Mouse (Mus musculus) left cerebral cortex, postnatal 14 days (tissue): ENCODE results near the gene Slc7a5. TPM values are rescaled to one million over a fixed set of nuclear protein-coding genes. Genes with fewer than 3 reads are reported as not detected.

Experiments
- DNase-seq, 2 experiments: peaks; one replicate each; pipeline ENCODE4 v3.0.0; 2021 to 2022; ENCODE audit warnings: low spot score in 2 of 2, mixed read lengths in 1 of 2
- intact Hi-C: fragments of 180-260 bp; cut with DNase I; formaldehyde crosslinking; loops from one replicate; pipeline ENCODE4 v1.15.1; 2025
- total RNA-seq, 2 experiments: library from RNA; stranded (reverse); gene quantifications; 2 replicates each; pipeline ENCODE4 v1.2.3; 2021

Slc7a5 gene
- total RNA-seq, 2 experiments from 2014 or later = 114 to 130 TPM

GRCm38 (mm10) chr8:121943057-121943540 lies 35.6 kb upstream of the Slc7a5 start:
- DNase-seq = no peak
- intact Hi-C loops = no loop called here

- no peak for DNase-seq
- intact Hi-C loops = no loop called here
These were observed 31.2 kb upstream of the Slc7a5 start for GRCm38 (mm10) chr8:121938732-121939131.

GRCm38 (mm10) chr8:121936391-121936790 lies 28.9 kb upstream of the Slc7a5 start:
- DNase-seq = no peak
- intact Hi-C loops = no loop called here

GRCm38 (mm10) chr8:121935341-121936294 lies 28.1 kb upstream of the Slc7a5 start:
- intact Hi-C loops = no loop called here
- peak; percentile 79 to 85 for DNase-seq

GRCm38 (mm10) chr8:121934923-121935322 lies 27.4 kb upstream of the Slc7a5 start:
- intact Hi-C loops = no loop called here
- DNase-seq = no peak

- intact Hi-C loops = no loop called here
- DNase-seq = no peak
These were observed 27.0 kb upstream of the Slc7a5 start for GRCm38 (mm10) chr8:121934506-121934905.

- intact Hi-C loops = no loop called here
These were observed 25.4 kb upstream of the Slc7a5 start for GRCm38 (mm10) chr8:121932668-121933520.

GRCm38 (mm10) chr8:121932026-121932667 lies 24.7 kb upstream of the Slc7a5 start:
- intact Hi-C loops = no loop called here
- no peak for DNase-seq

More at GRCm38 (mm10) chr8:121932668-121933520, 25.4 kb upstream of the Slc7a5 start:
- no peak for DNase-seq

- intact Hi-C loops = no loop called here
- DNase-seq = no peak
These were observed 24.1 kb upstream of the Slc7a5 start for GRCm38 (mm10) chr8:121931571-121931970.

GRCm38 (mm10) chr8:121930047-121930446 lies 22.6 kb upstream of the Slc7a5 start:
- no peak for DNase-seq
- intact Hi-C loops = no loop called here

GRCm38 (mm10) chr8:121927316-121927715 lies 19.8 kb upstream of the Slc7a5 start:
- intact Hi-C loops = no loop called here
- peak; percentile 59 to 68 for DNase-seq

- intact Hi-C loops = no loop called here
- no peak for DNase-seq
These were observed 18.8 kb upstream of the Slc7a5 start for GRCm38 (mm10) chr8:121926266-121926665.

GRCm38 (mm10) chr8:121925624-121926023 lies 18.1 kb upstream of the Slc7a5 start:
- peak; percentile 83 to 90 for DNase-seq
- intact Hi-C loops = no loop called here

GRCm38 (mm10) chr8:121924681-121925080 lies 17.2 kb upstream of the Slc7a5 start:
- no peak for DNase-seq
- intact Hi-C loops = no loop called here

GRCm38 (mm10) chr8:121922101-121922500 lies 14.6 kb upstream of the Slc7a5 start:
- DNase-seq = no peak
- intact Hi-C loops = no loop called here

GRCm38 (mm10) chr8:121921582-121921981 lies 14.1 kb upstream of the Slc7a5 start:
- no peak for DNase-seq
- intact Hi-C loops = no loop called here

GRCm38 (mm10) chr8:121919731-121920130 lies 12.2 kb upstream of the Slc7a5 start:
- intact Hi-C loops = no loop called here
- no peak for DNase-seq

- DNase-seq = no peak
- intact Hi-C loops = no loop called here
These were observed 11.7 kb upstream of the Slc7a5 start for GRCm38 (mm10) chr8:121919158-121919557.

- intact Hi-C loops = no loop called here
- DNase-seq = no peak
These were observed 5.9 kb upstream of the Slc7a5 start for GRCm38 (mm10) chr8:121913378-121913777.

- no peak for DNase-seq
- intact Hi-C loops = no loop called here
These were observed 5.3 kb upstream of the Slc7a5 start for GRCm38 (mm10) chr8:121912831-121913230.
